In genomic region chr17:28774303-28774702, GRCm38 (mm10) we compare ENCODE assay signal across 2 mouse cellular contexts. TPM values are rescaled to one million over a fixed set of nuclear protein-coding genes. Genes with fewer than 3 reads are reported as not detected.
"Had no signal": no experiment of that assay in that cellular context is flagged by ENCODE, and none has a peak within 500 bp of the region (broad histone marks: within the 10 kb centered on the region; RNA-seq: fewer than 3 reads in every experiment).

No protein-coding gene starts in this region.

RNA-seq across cellular contexts. Expression of gene Mapk13, which starts 5.2 kb away (rescaled TPM):
- total RNA-seq: megakaryocyte-erythroid progenitor cell, adult 5-6 weeks had no signal

RNA-seq across cellular contexts. Expression of gene AC170998.1, which starts 48.4 kb away (rescaled TPM):
- polyA plus RNA-seq: liver, adult 2 months had no signal
